Mouse (Mus musculus) hindlimb bud, embryonic 11.5 days (tissue): ENCODE data around the gene Alpl.

Experiments
- DNase-seq: peaks from one replicate; pipeline ENCODE4 v3.0.0-alpha.2; 2012; ENCODE audit warnings: low read depth, low spot score; ENCODE audit errors: extremely low spot score

Gene Alpl

DNA sequence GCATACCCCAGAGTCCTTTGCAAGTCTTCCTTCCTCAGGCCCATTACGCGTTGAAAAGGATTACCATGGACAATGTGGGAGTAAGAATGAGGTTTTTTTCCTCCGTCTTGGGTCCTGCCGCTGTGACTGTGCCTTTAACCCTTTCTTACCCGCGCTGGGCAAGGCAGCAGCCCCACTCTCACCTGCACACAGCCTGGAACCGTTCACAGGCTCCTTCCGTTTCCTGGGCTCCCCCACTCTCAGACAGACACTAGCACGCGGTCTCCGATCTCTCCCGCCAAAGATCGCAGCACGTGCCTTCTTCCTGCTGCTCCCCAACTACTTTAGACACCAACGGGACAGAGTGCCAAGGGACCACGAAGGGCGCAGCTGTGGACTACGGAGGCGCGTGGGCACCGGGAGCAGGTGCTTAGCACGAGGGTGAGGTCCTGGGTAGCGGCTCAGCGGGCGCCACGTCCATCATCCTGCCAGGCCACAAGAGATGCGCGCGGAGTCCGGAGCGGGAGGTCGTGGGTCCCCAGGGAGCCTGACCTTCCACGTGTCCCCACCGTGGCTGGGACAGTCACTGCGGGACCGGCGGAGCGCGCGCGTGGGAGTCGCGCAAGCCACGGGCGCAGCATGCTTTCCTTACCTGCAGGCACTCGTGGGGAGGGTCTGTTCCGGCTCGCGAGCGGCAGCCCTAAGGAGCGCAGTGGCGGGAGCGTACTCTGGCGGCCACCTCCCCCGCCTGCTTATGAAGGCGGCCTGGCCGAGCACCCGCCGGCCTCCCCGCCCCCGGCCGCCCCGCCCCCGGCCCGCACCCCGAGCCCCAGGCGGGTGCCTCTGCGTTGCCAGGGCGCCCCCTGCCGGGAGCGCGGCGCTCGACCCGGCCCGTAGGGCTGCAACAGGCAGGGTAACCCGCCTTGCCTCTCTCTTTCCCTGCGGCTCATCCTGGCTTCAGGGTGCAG lies at the start of gene Alpl:
Gene Alpl, minus strand, starts transcription at position 774 of the 947 bp plus-strand sequence.
- no peak for DNase-seq

DNA sequence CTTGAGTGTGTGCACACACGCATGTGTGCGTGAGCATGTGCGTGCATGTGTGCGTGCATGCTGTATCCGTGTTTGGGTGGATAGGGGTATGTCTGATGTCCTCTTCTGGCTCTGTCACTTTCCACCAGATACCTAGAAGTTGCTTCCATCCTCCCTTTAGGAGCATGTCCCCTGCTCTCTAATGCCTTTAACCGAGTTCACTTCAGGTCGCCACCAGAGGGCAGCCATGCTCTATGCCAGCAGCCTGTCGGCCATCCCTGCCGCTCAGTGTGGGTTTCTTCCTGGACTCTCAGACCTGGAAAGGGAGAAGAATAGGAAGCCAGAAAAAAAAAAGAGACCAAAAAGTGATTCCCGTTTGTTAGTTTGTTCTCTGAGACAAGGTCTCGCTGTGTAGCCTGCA lies 48.5 kb upstream of the Alpl start:
- DNase-seq: peak; percentile 57

GRCm38 (mm10) chr4:137839452-137839851 lies 43.3 kb upstream of the Alpl start:
- no peak for DNase-seq

DNA sequence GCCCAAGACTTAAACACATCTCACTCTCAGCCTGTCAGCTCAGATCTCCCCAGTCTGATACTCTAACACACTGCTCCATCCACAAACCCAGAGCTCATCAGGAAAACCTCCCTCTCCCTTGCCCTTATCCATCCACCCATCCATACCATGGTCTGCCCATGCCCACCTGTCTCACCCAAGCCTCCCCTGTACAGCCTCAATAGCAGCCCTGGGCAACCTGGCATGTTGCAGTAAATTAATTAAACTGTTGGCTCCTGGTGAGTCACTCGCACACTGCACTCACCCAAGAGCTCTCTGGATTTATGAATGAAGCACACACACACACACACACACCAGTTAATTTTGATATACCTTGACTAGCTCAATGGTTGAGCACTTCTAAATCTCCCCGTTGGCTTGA lies 42.6 kb upstream of the Alpl start:
- no peak for DNase-seq

GRCm38 (mm10) chr4:137837792-137838191 lies 41.6 kb upstream of the Alpl start:
- no peak for DNase-seq

DNA sequence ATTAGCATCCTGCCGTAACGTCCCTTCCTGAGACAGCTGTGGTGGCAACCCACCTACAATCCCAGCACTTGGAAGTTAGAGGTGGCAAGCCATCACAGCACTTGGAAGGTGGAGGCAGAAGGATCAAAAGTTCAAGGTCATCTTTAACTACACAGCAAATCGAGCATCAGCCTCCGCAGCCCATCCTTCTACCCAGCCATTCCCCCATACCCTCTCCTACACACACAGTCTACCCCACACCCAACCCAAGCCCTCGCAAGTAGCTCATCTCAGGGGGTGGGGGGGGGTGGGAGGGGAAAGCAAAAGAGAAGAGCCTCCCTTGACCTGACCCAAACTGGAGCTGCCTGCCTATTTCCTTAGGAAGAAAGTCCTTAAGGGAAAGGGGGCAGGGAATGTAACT lies 40.6 kb upstream of the Alpl start:
- DNase-seq: no peak

DNA sequence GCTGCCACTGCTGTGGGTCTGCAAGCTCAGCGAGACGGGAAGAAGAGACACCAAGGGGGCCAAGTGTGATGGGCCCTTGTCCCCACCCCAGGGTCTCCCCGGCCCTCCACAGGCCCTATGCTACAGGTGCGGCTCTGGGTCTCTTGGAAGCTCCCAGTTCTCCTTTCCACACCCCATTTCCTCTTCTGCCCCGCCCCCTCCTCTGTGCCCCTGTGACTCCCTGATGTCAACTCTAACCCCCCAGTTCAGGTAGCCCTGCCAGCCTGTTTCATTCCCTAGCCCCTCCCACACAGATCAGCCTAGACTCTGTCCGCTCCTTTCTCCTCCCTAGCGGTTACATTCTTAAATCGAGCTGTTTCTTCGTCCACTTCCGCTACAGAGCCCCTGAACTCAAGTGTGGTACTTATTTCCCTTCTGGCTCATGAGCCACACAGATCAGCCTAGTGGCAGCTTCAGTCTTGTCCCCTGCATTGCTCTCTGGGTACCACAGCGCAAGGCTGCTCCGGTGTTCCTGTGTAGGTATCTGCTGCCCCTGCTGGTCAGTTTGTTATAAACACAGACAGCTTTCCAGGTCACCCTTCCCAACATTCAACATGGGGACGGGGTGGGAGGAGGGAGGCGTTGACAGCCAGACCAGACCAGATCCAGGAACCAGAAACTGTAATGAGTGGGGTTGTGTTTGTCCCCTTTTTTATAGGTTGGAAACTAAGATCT lies 39.6 kb upstream of the Alpl start:
- peak; percentile 86 for DNase-seq

GRCm38 (mm10) chr4:137831598-137831997 lies 35.4 kb upstream of the Alpl start:
- DNase-seq: no peak

DNA sequence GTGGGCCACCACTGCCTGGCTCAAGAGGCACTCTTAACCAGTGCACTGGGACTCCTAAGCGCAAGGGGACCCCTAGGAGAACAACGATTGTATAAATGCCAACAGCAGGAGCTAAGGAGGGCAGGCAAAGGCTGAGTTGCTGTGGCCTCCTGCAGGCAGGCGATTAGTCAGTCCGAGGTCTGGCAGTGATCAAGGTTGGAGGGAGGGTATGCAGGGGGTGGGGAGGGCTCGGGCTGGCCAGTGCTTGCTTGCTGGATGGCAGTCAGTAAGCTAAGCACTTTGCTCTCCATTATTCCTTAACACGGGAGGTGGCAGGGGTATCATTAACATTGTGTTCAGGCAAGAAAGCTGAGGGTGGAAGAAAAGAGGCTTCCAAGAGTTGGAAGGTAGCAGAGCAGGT lies 34.2 kb upstream of the Alpl start:
- DNase-seq: no peak

DNA sequence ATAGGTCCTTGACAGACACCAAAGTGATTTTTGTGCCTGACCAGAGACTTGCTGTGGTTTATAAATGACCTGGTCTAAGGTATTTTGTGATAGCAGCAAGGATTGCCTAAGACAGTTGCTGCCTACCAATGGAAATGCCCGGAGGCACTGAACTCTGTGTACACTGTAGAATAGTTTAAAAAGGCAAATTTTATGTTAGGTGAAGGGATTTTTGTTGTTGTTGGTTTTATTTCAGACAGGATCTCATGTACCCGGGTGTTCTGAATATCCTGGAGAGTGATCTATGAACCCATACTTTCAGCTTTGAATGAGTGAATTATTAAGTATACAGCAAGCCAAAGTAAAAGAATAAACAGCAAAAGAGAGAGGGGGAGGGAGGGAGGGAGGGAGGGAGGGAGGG lies 28.7 kb upstream of the Alpl start:
- DNase-seq: no peak

- DNase-seq: no peak
These were observed 27.4 kb upstream of the Alpl start for GRCm38 (mm10) chr4:137823542-137823941.

- DNase-seq: no peak
These were observed 26.4 kb upstream of the Alpl start for GRCm38 (mm10) chr4:137822537-137822936.

DNA sequence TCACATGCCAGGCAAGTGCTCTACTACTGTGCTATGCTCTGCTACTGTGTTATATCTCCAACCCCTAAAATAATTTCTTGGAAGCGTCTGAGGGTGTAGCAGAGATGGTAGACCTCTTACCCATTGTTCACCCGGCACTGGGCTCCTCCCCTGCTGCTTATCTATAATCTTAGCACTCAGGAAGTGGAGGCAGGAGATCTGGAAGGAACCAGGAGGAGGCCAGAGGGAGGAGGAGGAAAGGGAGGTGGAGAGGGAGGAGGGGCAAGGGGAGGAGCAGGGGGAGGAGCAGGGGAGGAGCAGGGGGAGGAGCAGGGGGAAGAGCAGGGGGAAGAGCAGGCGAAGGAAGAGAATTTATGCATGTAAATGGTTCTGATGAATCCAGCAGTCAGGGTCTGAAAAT lies 24.5 kb upstream of the Alpl start:
- DNase-seq: no peak

DNA sequence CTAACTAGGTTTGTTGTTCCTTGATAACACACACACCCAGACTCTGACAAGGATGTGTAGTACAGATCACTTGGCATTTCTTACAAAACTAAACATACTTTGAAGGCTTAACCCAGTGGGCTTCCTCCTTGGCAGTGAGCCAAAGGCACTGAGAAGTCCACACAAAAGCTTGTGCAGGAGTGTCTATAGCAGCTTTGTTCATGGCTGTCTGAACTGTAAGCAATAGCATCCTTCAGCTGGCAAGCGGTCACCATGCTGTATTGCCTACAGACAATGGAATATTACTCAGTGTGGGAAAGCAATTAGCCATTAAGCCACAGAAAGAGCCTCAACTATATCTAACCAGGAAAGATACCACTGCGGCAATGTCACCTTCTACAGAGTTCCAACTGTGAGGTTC lies 23.3 kb upstream of the Alpl start:
- no peak for DNase-seq

- no peak for DNase-seq
These were observed 22.2 kb upstream of the Alpl start for GRCm38 (mm10) chr4:137818341-137818740.

DNA sequence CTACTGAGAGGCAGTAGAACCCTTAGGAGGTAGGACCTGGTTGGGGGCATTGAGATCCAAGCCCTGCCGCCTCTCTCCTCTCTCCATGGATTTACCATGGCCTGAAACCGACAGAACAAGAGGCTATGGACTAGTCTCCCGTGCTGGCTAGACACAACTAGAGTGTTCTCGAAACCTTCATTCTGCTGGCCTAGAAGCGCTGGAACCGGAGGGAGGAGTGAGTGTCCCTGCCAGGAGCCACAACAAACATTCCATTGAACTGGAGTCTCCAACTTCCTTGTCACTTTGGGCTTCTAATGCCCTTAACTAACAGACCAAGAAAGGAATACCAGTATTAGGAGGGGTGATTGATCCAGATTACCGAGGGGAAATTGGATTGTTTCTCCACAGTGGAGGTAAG lies 20.0 kb upstream of the Alpl start:
- no peak for DNase-seq

DNA sequence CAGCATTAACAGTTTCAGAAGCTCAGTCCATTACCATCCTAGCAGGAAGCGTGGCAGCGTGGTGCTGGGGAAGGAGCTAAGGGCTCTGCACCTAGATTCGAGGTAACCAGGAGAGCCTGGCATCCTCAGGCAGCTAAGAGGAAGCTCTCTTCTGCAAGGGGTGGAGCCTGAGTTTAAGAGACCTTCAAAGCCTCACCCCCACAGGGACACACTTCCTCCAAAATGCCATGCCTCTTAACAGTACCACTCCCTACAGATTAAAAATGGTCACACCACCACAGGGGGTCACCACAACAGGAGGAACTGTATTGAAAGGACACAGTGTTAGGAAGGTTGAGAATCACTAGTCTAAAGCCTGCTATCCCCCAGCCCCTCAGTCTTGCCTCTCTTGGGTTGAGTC lies 19.3 kb upstream of the Alpl start:
- no peak for DNase-seq

- DNase-seq: no peak
These were observed 18.0 kb upstream of the Alpl start for GRCm38 (mm10) chr4:137814140-137814539.

DNA sequence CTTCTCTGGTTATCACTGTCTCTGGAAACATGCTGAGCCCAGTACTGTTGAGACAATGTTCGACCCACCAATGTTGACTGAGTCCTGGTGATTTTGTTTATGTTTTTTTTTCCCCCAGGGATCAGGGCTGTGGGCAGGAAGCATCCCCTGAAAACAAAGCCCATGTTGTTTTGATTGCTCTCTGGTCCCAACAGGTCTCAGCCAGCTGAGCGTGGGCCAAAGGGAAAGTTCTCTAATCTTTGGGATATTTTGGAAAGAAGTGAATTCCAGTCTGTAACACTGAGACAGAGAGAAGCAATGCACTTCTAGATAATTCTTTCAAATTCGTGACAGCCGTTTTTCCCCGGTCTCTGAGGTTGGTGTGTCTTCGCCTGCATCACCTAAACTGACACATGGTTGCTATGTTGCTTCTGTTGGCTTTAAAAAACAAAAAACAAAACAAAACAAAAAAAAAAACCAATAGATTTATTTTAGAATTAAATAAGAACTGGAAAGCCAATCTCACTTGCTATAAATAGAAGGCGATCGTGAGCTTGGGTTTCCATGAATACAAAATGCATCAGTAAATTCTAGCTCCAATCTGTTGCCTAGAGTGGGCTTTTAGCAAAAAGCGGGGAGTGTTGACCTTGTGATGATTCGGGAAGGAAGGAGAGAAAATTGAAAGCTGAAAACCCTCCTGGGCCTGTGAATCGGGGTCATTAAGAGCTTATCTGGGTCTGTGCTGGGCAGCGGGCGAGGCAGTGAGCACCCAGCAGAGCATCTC lies 16.9 kb upstream of the Alpl start:
- DNase-seq: no peak

GRCm38 (mm10) chr4:137809999-137810398 lies 13.8 kb upstream of the Alpl start:
- no peak for DNase-seq

DNA sequence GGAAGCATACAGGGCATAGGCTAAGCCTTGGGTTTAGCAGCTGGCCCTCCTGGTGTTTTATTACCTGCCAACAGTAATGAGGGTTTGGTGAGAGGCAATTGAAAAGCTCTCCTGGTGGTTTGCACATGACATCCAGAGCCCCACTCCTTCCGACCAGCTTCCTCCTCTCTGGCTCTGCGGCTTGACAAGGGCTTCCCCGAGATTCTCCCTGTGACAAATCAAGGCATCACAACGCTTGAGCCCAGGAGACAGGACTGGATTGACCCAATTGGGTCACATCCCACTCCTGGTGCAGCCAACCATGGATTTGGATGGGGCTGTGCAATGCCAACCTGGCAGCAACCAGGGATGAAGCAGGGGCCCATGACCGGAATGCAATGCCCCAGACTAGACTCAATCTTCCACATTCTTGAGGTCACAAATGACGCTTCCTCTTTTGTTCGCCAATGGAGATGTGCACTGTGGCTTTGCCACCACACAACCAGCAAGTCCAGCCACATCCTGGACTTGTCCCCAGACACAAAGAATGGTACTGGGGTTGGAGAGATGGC lies 11.2 kb upstream of the Alpl start:
- peak; percentile 41 for DNase-seq
